Mouse (Mus musculus): ENCODE measurements around the gene Gata1.

DNA sequence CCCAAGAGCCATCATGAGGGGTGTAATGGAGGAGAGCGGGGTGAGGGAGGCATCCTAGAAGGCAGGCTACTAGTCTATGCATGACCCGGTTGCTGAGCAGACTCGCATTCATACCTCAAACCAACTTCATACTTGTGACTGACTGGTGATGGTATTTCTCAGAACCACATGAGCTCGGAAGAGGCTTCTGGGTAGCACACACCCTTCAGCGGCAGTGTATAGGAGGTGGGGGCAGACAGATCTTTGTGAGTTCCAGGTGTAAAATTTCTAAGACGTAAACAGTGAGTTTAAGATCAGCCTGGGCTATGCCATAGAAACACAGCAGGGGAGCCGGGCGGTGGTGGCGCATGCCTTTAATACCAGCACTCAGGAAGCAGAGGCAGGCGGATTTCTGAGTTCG lies at the start of gene Gata1:
- no peak for TF ChIP-seq ZNF384 (IDR thresholded peaks at IDR 0.05; ENCODE audit: low read depth, low read length)
- TF ChIP-seq HCFC1 (IDR thresholded peaks at IDR 0.05; ENCODE audit: borderline replicate concordance, insufficient read depth, low read length), result no peak
- no peak for TF ChIP-seq CHD2 (IDR thresholded peaks at IDR 0.05; ENCODE audit: low read depth, low read length)
- TF ChIP-seq MAFK (IDR thresholded peaks at IDR 0.05; ENCODE audit: insufficient read depth, low read depth, low read length), result no peak
- TF ChIP-seq ZC3H11A (IDR thresholded peaks at IDR 0.05; ENCODE audit: borderline replicate concordance, low read depth, low read length), result no peak
